Mouse (Mus musculus) midbrain, embryonic 10.5 days (tissue): ENCODE data around the gene Slc36a2. TPM values are rescaled to one million over a fixed set of nuclear protein-coding genes. Genes with fewer than 3 reads are reported as not detected.

Source experiments
- DNase-seq: peaks from one replicate; pipeline ENCODE4 v3.0.0-alpha.2; 2017; ENCODE audit warnings: low spot score
- H3K27ac ChIP-seq: fragments of 300-500 bp; sonication (generic); replicated peaks from 2 replicates; pipeline ENCODE4 v1.5.1; 2016; ENCODE audit warnings: mild to moderate bottlenecking
- H3K27me3 ChIP-seq: fragments of 300-500 bp; sonication (generic); 2 replicates; pipeline ENCODE4 v1.6.1; 2016; ENCODE audit warnings: low read depth, mild to moderate bottlenecking; ENCODE audit not compliant: poor library complexity, severe bottlenecking
- H3K36me3 ChIP-seq: fragments of 300-500 bp; sonication (generic); 2 replicates; pipeline ENCODE4 v1.6.1; 2016; ENCODE audit warnings: mild to moderate bottlenecking, moderate library complexity
- H3K4me1 ChIP-seq: fragments of 300-500 bp; sonication (generic); 2 replicates; pipeline ENCODE4 v1.6.1; 2016
- H3K4me3 ChIP-seq: fragments of 300-500 bp; sonication (generic); 2 replicates; pipeline ENCODE4 v1.5.1; 2016; ENCODE audit warnings: mild to moderate bottlenecking, moderate library complexity
- H3K9me3 ChIP-seq: fragments of 300-500 bp; sonication (generic); replicated peaks from 2 replicates; pipeline ENCODE4 v1.6.1; 2016; ENCODE audit warnings: mild to moderate bottlenecking
- whole genome bisulfite sequencing: fragments of 180-500 bp; shearing (Covaris S2); methylation state at CpG from one replicate; pipeline ENCODE4 v1.1.7; 2016; 5-methylcytosine and 5-hydroxymethylcytosine counted together
- polyA plus RNA-seq: library from polyadenylated mRNA; unstranded; fragments of >200 nt; fragmentation: Nextera tagmentation; extraction: Ambion mirVana; gene quantifications from 2 replicates; pipeline ENCODE4 v1.2.1, GENCODE M21; 2016

The Slc36a2 gene
- polyA plus RNA-seq, 1 experiment from 2014 or later, result 0.20 TPM

- no peaks in the 10 kb centered on the region for H3K4me1 ChIP-seq
- no peaks in the 10 kb centered on the region for H3K9me3 ChIP-seq
- no peaks in the 10 kb centered on the region for H3K36me3 ChIP-seq
- no peak overlapping the region for H3K27ac ChIP-seq
- 81% methylated on average over 4 of the region's 4 CpGs for WGBS
- no peak overlapping the region for H3K4me3 ChIP-seq
- H3K27me3 ChIP-seq, result no peaks in the 10 kb centered on the region
- no peak for DNase-seq
These were observed 14.4 kb downstream of the Slc36a2 start for GRCm38 (mm10) chr11:55170501-55170900.

GRCm38 (mm10) chr11:55168914-55169313 lies 16.0 kb downstream of the Slc36a2 start:
- no peak overlapping the region for H3K4me3 ChIP-seq
- no peaks in the 10 kb centered on the region for H3K36me3 ChIP-seq
- WGBS, result 89% methylated on average over 6 of the region's 6 CpGs
- H3K27ac ChIP-seq, result no peak overlapping the region
- no peaks in the 10 kb centered on the region for H3K9me3 ChIP-seq
- H3K27me3 ChIP-seq, result no peaks in the 10 kb centered on the region
- no peaks in the 10 kb centered on the region for H3K4me1 ChIP-seq
- no peak for DNase-seq

DNA sequence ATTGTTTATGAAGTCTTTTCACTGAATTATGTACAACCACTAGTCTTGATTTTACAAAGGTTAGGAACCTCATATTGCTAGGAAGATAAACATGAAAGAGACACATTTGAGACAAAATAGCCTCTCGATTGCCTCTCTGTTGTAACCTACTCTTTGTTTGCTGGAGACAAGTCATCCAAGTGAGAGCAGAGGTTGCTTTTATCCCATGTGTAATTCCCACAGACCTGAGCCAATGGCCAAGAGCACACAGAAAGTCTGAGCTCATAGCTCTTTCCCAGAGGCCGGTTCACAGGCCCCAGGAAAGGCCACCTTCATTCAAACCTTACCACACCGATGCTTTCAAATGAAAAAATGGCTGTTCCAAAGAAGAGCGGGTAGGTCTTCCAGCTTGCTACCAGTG lies 16.4 kb downstream of the Slc36a2 start:
- H3K36me3 ChIP-seq, result no peaks in the 10 kb centered on the region
- 83% methylated on average over 4 of the region's 4 CpGs for WGBS
- no peak for DNase-seq

GRCm38 (mm10) chr11:55165748-55166147 lies 19.1 kb downstream of the Slc36a2 start:
- Histone ChIP-seq H3K4me1 (no peaks in the 10 kb centered on the region), H3K36me3 (no peaks in the 10 kb centered on the region), H3K27me3 (no peaks in the 10 kb centered on the region), H3K4me3 (no peak overlapping the region), H3K27ac (no peak overlapping the region), H3K9me3 (no peaks in the 10 kb centered on the region)
- no peak for DNase-seq
- WGBS, result 89% methylated on average over 7 of the region's 7 CpGs

More for the DNA sequence above, 16.4 kb downstream of the Slc36a2 start:
- no peaks in the 10 kb centered on the region for H3K9me3 ChIP-seq
- H3K4me1 ChIP-seq, result no peaks in the 10 kb centered on the region
- H3K27me3 ChIP-seq, result no peaks in the 10 kb centered on the region
- no peak overlapping the region for H3K4me3 ChIP-seq
- no peak overlapping the region for H3K27ac ChIP-seq

- no peak for DNase-seq
- H3K27me3 ChIP-seq, result no peaks in the 10 kb centered on the region
- WGBS, result 47% methylated on average over 3 of the region's 3 CpGs
- H3K9me3 ChIP-seq, result no peaks in the 10 kb centered on the region
- no peaks in the 10 kb centered on the region for H3K36me3 ChIP-seq
- H3K4me1 ChIP-seq, result no peaks in the 10 kb centered on the region
- H3K27ac ChIP-seq, result no peak overlapping the region
- no peak overlapping the region for H3K4me3 ChIP-seq
These were observed 20.2 kb downstream of the Slc36a2 start for GRCm38 (mm10) chr11:55164723-55165122.

DNA sequence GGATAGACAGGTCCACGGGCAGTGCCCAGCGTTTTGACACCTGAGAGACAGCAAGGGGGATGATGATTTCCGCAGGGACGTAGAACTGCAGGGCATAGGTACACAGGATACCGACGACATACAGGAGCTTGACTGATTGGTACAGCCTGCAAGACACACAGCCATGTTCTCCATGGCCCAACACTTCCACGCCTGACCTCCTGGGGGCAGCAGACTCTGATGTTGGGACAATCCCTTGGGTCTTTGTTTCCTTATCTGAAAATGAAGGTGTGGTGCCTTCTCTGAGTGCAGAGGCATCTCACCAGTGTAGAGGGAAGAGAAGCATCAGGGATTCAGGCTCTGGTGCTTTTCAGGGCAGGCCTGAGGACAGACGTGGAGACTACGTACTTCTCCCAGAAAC lies 22.2 kb downstream of the Slc36a2 start:
- H3K4me3 ChIP-seq, result no peak overlapping the region
- H3K36me3 ChIP-seq, result no peaks in the 10 kb centered on the region
- no peak overlapping the region for H3K27ac ChIP-seq
- DNase-seq, result peak; percentile 41
- H3K9me3 ChIP-seq, result no peaks in the 10 kb centered on the region
- H3K27me3 ChIP-seq, result no peaks in the 10 kb centered on the region
- H3K4me1 ChIP-seq, result no peaks in the 10 kb centered on the region
- 52% methylated on average over 9 of the region's 9 CpGs for WGBS

DNA sequence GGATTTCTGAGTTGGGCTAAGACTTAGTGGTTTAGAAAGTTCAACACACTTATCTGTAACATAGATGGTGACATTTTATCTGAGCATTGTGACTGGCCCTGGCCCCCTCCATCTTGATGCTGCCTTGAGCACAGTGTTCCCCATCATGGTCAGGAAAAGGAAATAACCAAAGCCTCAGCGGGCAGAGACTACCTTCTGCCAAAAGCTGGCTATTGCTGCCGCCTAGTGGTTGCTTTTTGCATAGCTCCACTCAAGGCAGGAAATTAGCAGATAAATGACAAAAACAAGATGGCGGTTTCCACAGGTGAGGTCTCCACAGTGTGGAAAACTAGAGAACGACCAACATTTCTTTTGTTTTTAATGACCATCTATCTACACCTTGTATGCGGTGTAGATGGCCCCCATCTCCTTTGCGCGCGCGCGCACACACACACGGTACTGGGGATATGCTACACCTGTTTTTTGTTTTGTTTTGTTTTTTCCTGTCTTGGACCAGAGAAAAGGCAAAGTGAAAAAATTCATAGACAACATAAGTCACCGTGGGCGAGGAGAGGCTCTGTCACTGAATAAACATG lies 26.0 kb downstream of the Slc36a2 start:
- H3K27me3 ChIP-seq, result no peaks in the 10 kb centered on the region
- no peak overlapping the region for H3K27ac ChIP-seq
- no peak overlapping the region for H3K4me3 ChIP-seq
- no peaks in the 10 kb centered on the region for H3K9me3 ChIP-seq
- DNase-seq, result peak; percentile 74
- H3K36me3 ChIP-seq, result no peaks in the 10 kb centered on the region
- WGBS, result 54% methylated on average over 13 of the region's 13 CpGs
- no peaks in the 10 kb centered on the region for H3K4me1 ChIP-seq

DNA sequence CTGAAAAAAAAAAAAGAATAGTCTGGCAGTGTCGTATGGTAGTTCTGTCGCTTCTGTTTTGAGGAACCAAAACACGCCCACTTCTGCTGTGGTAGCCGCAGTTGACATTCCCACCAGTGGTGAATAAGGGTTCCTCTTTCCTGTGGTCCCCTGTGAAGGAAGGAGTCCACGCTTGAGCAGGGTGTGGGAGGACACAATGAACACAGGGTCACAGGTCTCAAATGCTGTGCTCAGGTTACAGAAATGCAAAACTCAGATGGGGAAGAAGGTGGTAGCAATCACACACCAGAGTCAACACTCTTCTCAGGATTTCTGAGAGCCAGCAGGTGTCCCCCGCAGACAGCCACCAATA lies 29.8 kb downstream of the Slc36a2 start:
- 80% methylated on average over 6 of the region's 6 CpGs for WGBS
- no peak for DNase-seq
- no peaks in the 10 kb centered on the region for H3K36me3 ChIP-seq

GRCm38 (mm10) chr11:55154398-55155069 lies 30.3 kb downstream of the Slc36a2 start:
- WGBS, result 69% methylated on average over 3 of the region's 3 CpGs
- DNase-seq, result no peak
- no peak overlapping the region for H3K27ac ChIP-seq
- no peaks in the 10 kb centered on the region for H3K27me3 ChIP-seq
- no peaks in the 10 kb centered on the region for H3K36me3 ChIP-seq
- no peaks in the 10 kb centered on the region for H3K4me1 ChIP-seq
- H3K4me3 ChIP-seq, result no peak overlapping the region
- H3K9me3 ChIP-seq, result no peaks in the 10 kb centered on the region

More for the DNA sequence above, 29.8 kb downstream of the Slc36a2 start:
- Histone ChIP-seq H3K27ac (no peak overlapping the region), H3K4me3 (no peak overlapping the region), H3K27me3 (no peaks in the 10 kb centered on the region), H3K4me1 (no peaks in the 10 kb centered on the region), H3K9me3 (no peaks in the 10 kb centered on the region)

- Histone ChIP-seq H3K27me3 (no peaks in the 10 kb centered on the region), H3K27ac (no peak within 1 kb of the TSS), H3K4me1 (peaks cover 10% of the 10 kb centered on the region), H3K36me3 (no peaks in the 10 kb centered on the region), H3K4me3 (no peak within 1 kb of the TSS), H3K9me3 (no peaks in the 10 kb centered on the region)
- no peak for DNase-seq
- 89% methylated on average over 3 of the region's 3 CpGs for whole genome bisulfite sequencing
These were observed 33.3 kb downstream of the Slc36a2 start, which contains the start of gene Slc36a3 for GRCm38 (mm10) chr11:55151608-55152007. Slc36a3 (minus strand) TSS chr11:55151708.

DNA sequence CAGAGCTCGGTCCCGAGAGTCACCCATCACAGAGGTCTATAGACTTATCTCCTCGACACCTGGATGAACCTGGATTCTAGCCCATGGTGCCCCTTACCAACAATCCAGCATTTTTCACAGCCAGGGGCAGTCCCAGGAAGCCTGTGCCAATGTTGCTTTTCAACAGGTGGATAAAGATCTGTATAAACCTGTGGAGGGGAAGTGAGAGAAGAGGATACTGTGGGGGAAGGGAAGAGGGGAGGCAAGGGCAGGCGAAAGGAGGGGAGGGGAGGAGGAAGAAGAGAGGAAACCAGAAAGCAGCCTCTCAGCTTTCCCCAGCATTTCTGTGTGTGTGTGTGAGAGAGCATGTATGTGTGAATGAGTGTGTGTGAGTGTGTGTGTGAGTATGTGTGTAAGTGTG lies 36.4 kb downstream of the Slc36a2 start:
- H3K36me3 ChIP-seq, result no peaks in the 10 kb centered on the region
- no peak for DNase-seq
- H3K27ac ChIP-seq, result no peak overlapping the region
- no peaks in the 10 kb centered on the region for H3K27me3 ChIP-seq
- 83% methylated on average over 4 of the region's 4 CpGs for WGBS
- H3K4me1 ChIP-seq, result peaks cover 10% of the 10 kb centered on the region
- H3K4me3 ChIP-seq, result no peak overlapping the region
- no peaks in the 10 kb centered on the region for H3K9me3 ChIP-seq

DNA sequence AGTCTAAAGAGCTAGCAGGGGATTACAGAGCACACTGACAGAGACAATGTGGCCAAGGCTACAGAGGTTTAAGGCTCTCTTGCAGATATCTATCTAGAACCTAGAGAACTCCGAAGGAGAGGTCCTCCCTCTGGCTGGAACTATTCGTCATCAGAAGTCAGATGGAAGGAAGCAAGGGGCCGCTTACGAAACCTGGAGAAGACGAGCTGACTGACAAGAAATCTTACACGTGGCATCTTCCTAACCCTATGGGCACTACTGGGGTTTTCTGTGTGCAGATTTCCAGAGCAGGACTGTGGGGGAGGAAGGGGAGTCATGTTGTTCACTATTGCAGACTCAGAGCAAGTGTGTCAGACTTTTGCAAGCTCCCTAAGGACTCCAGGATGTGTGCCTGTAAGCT lies 37.5 kb downstream of the Slc36a2 start:
- Histone ChIP-seq H3K27ac (no peak overlapping the region), H3K4me3 (no peak overlapping the region), H3K36me3 (no peaks in the 10 kb centered on the region), H3K27me3 (no peaks in the 10 kb centered on the region), H3K4me1 (peaks cover 10% of the 10 kb centered on the region), H3K9me3 (no peaks in the 10 kb centered on the region)
- DNase-seq, result no peak
- 63% methylated on average over 6 of the region's 6 CpGs for WGBS

GRCm38 (mm10) chr11:55146855-55147254 lies 38.0 kb downstream of the Slc36a2 start:
- Histone ChIP-seq H3K27ac (no peak overlapping the region), H3K36me3 (no peaks in the 10 kb centered on the region), H3K9me3 (no peaks in the 10 kb centered on the region), H3K4me1 (peaks cover 10% of the 10 kb centered on the region), H3K27me3 (no peaks in the 10 kb centered on the region), H3K4me3 (no peak overlapping the region)
- DNase-seq, result no peak
- WGBS, result 56% methylated on average over 1 of the region's 1 CpGs
